Comparison of ENCODE assay signal across 18 mouse cellular contexts in genomic region chr14:61837851-61838250, GRCm38 (mm10).
DNase-seq lines count a peak whose midpoint lies in the region; ATAC-seq lines count a peak whose summit lies in the region.
"Had no signal": no experiment of that assay in that cellular context is flagged by ENCODE, and none has a peak within 500 bp of the region (broad histone marks: within the 10 kb centered on the region; RNA-seq: fewer than 3 reads in every experiment).

No protein-coding gene starts in this region.

- intact Hi-C loops in heart, postnatal 36 days (cut with DNase I) = no loop called here

- H3K4me2 ChIP-seq in lung, embryonic 16.5 days (ENCODE audit: low read depth, low read length) = no peak overlapping the region
- H3K4me2 ChIP-seq: embryonic facial prominence, embryonic 12.5 days; forebrain, embryonic 15.5 days; hindbrain, embryonic 13.5 days had no signal

- 0 out of 2 replicates have a peak, but pooled peaks cover 4% of the 10 kb centered on the region for H3K9me3 ChIP-seq in lung, embryonic 16.5 days (ENCODE audit: control insufficient read depth, low read length)
- H3K9me3 ChIP-seq: embryonic facial prominence, embryonic 12.5 days; forebrain, embryonic 15.5 days; heart, embryonic 10.5 days; hindbrain, embryonic 13.5 days had no signal

- ATAC-seq in lung, embryonic 16.5 days (ENCODE audit: low read depth) = 0 out of 2 replicates have a peak, but pooled peaks have one; percentile 21
- ATAC-seq: hindbrain, postnatal 0 days had no signal

- peaks cover 26% of the 10 kb centered on the region for H3K4me1 ChIP-seq in lung, embryonic 16.5 days (replicated peaks; ENCODE audit: control insufficient read depth, insufficient read depth, low read length)
- H3K4me1 ChIP-seq: forebrain, embryonic 15.5 days; heart, embryonic 10.5 days had no signal

- WGBS in lung, embryonic 16.5 days = 62% methylated on average over 8 of the region's 8 CpGs

- H3K4me3 ChIP-seq in lung, embryonic 16.5 days (ENCODE audit: low read length) = no peak overlapping the region
- H3K4me3 ChIP-seq: embryonic facial prominence, embryonic 12.5 days; forebrain, embryonic 15.5 days; heart, embryonic 10.5 days; hindbrain, embryonic 13.5 days had no signal

- H3K36me3 ChIP-seq in lung, embryonic 16.5 days (ENCODE audit: control insufficient read depth, insufficient read depth, low read length) = no peaks in the 10 kb centered on the region
- H3K36me3 ChIP-seq: embryonic facial prominence, embryonic 12.5 days; forebrain, embryonic 15.5 days; heart, embryonic 10.5 days; hindbrain, embryonic 13.5 days had no signal

- DNase-seq in heart, adult 11 months = peak; percentile 77
- no peak for DNase-seq in heart, postnatal 36 days
- DNase-seq in lung, postnatal 25 days (ENCODE audit: low spot score) = no peak
- DNase-seq in MEL-GATA-1-ER (ENCODE audit: extremely low read depth, low read depth) = peak; percentile 14
- no peak for DNase-seq in embryo, embryonic 10 days (ENCODE audit: low spot score)
- DNase-seq in layer of hippocampus, adult 9-10 months (ENCODE audit: low spot score) = no peak
- DNase-seq: adrenal gland, adult 2 months; adrenal gland, postnatal 25 days; cerebellum, adult 2 months; cerebellum, postnatal 10 days; gastrocnemius, postnatal 36 days; heart, adult 18-20 months had no signal

- no peak overlapping the region for H3K9ac ChIP-seq in lung, embryonic 16.5 days (ENCODE audit: low read length)
- H3K9ac ChIP-seq: embryonic facial prominence, embryonic 12.5 days; forebrain, embryonic 15.5 days; hindbrain, embryonic 13.5 days had no signal

- H3K27ac ChIP-seq in lung, embryonic 16.5 days (ENCODE audit: low read length) = no peak overlapping the region
- H3K27ac ChIP-seq: embryonic facial prominence, embryonic 12.5 days; forebrain, embryonic 15.5 days; heart, embryonic 10.5 days; hindbrain, embryonic 13.5 days; hindbrain, postnatal 0 days had no signal

- no peaks in the 10 kb centered on the region for H3K27me3 ChIP-seq in lung, embryonic 16.5 days (ENCODE audit: control insufficient read depth, insufficient read depth, low read depth, low read length)
- H3K27me3 ChIP-seq: embryonic facial prominence, embryonic 12.5 days; forebrain, embryonic 15.5 days; hindbrain, embryonic 13.5 days had no signal

Comparison
In these comparisons a context has a peak if more than half of its experiments do, and no peak if none do; other contexts are left out.
1. DNase-seq: peak in heart, adult 11 months (single experiment) and MEL-GATA-1-ER (single experiment); none in heart, postnatal 36 days (0 of 2), lung, postnatal 25 days (single experiment), embryo, embryonic 10 days (single experiment) and layer of hippocampus, adult 9-10 months (single experiment).